Mouse (Mus musculus): Measurements from ENCODE around the gene Gm28048.

DNA sequence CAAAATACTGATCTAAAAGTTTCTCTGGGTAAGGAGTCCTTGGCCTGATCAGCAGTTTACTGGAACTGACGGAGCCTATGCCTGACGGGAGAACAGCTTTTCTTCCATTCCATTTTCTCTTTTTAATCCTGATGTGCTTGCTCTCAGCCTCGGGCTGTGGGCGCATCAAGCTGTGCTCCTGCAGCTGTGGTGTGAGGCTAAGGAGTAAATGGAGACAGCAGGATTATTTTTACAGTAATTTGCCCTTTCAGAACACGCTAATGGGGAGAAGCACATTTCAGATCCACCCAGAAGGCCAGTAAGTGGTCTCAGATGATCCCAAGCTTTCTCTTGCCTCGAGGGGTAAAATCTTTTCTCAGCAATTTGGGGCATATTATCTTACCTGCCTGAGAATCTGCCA is 107.1 kb downstream of the Gm28048 start:
- no peak for TF ChIP-seq EP300 (IDR thresholded peaks at IDR 0.05; ENCODE audit: low read depth)
- TF ChIP-seq CTCF (IDR thresholded peaks at IDR 0.05; ENCODE audit: low read depth) = no peak
